Mouse (Mus musculus) midbrain, postnatal 0 days (tissue): Measurements from ENCODE around the gene Rnf150. TPM values are rescaled to one million over a fixed set of nuclear protein-coding genes. Genes with fewer than 3 reads are reported as not detected.
"Not testable (repeated sequence)": the region's sequence is repeated elsewhere in the genome, so short reads cannot be mapped to it uniquely, and the experiment has no call there.

Experiments used
- ATAC-seq: fragments of 200-750 bp; cut with Nextera tagmentation; 2 replicates; pipeline ENCODE4 v1.8.0; 2017; ENCODE audit warnings: moderate number of reproducible peaks, mild to moderate bottlenecking, moderate TSS enrichment, moderate library complexity; ENCODE audit not compliant: low FRiP score
- DNase-seq: peaks from one replicate; pipeline ENCODE4 v3.0.0-alpha.2; 2015; ENCODE audit warnings: low spot score
- H3K27ac ChIP-seq: fragments of 300-500 bp; sonication (generic); 2 replicates; pipeline ENCODE4 v1.5.1; 2014; ENCODE audit warnings: low read depth, mild to moderate bottlenecking, low read length, mixed read lengths
- H3K27me3 ChIP-seq: fragments of 300-500 bp; sonication (generic); 2 replicates; pipeline ENCODE4 v1.6.1; 2014; ENCODE audit warnings: low read length, control low read depth, mixed read lengths; ENCODE audit not compliant: insufficient read depth
- H3K36me3 ChIP-seq: fragments of 300-500 bp; sonication (generic); 2 replicates; pipeline ENCODE4 v1.6.1; 2014; ENCODE audit warnings: low read length, control low read depth, mixed read lengths; ENCODE audit not compliant: insufficient read depth
- H3K4me1 ChIP-seq: fragments of 300-500 bp; sonication (generic); 2 replicates; pipeline ENCODE4 v1.6.1; 2014; ENCODE audit warnings: mild to moderate bottlenecking, control low read depth, antibody characterized with exemption, low read length, mixed read lengths; ENCODE audit not compliant: insufficient read depth
- H3K4me2 ChIP-seq: fragments of 300-500 bp; sonication (generic); 2 replicates; pipeline ENCODE4 v1.6.1; 2014; ENCODE audit warnings: low read depth, mild to moderate bottlenecking, low read length, mixed read lengths; ENCODE audit not compliant: poor library complexity, severe bottlenecking
- H3K4me3 ChIP-seq: fragments of 300-500 bp; sonication (generic); 2 replicates; pipeline ENCODE4 v1.5.1; 2014; ENCODE audit warnings: low read depth, mild to moderate bottlenecking, low read length, moderate library complexity
- H3K9ac ChIP-seq: fragments of 300-500 bp; sonication (generic); replicated peaks from 2 replicates; pipeline ENCODE4 v1.6.1; 2014; ENCODE audit warnings: mild to moderate bottlenecking, low read length, moderate library complexity, mixed read lengths; ENCODE audit not compliant: poor library complexity, severe bottlenecking
- H3K9me3 ChIP-seq: fragments of 300-500 bp; sonication (generic); 2 replicates; pipeline ENCODE4 v1.6.1; 2016; ENCODE audit warnings: low read length, control low read depth
- CTCF ChIP-seq: IDR thresholded peaks from 2 replicates; pipeline ENCODE4 v1.5.1; 2016; ENCODE audit warnings: antibody characterized with exemption, mild to moderate bottlenecking
- WGBS: fragments of 180-500 bp; shearing (Covaris S2); extraction: QIAGEN DNeasy Blood & Tissue Kit; methylation state at CpG from one replicate; pipeline ENCODE4 v1.1.7; 2014; 5-methylcytosine and 5-hydroxymethylcytosine counted together
- polyA plus RNA-seq: library from polyadenylated mRNA; unstranded; fragments of >200 nt; fragmentation: Nextera tagmentation; extraction: Ambion mirVana; gene quantifications from 2 replicates; pipeline ENCODE4 v1.2.1, GENCODE M21; 2015
- total RNA-seq: library from RNA; depleted of rRNA; stranded (reverse); fragments of >200 nt; gene quantifications from 2 replicates; pipeline ENCODE4 v1.2.3, GENCODE M21; 2014

The Rnf150 gene
- total and polyA plus RNA-seq, 2 experiments from 2014 or later: 1.9 to 12.6 TPM

- H3K4me2 ChIP-seq: no peak overlapping the region
- WGBS: 63% methylated on average over 4 of the region's 4 CpGs
- no peak for DNase-seq
These were observed 218.1 kb downstream of the Rnf150 start for GRCm38 (mm10) chr8:83081266-83081665.

GRCm38 (mm10) chr8:83081806-83082205, 218.7 kb downstream of the Rnf150 start:
- not testable (repeated sequence) for ATAC-seq, DNase-seq
- 81% methylated on average over 6 of the region's 8 CpGs for WGBS

More at GRCm38 (mm10) chr8:83081266-83081665, 218.1 kb downstream of the Rnf150 start:
- Histone ChIP-seq H3K27me3 (no peaks in the 10 kb centered on the region), H3K4me1 (no peaks in the 10 kb centered on the region), H3K9ac (no peak overlapping the region), H3K36me3 (no peaks in the 10 kb centered on the region), H3K4me3 (no peak overlapping the region), H3K27ac (no peak overlapping the region), H3K9me3 (no peaks in the 10 kb centered on the region)
- TF ChIP-seq CTCF: no peak
- ATAC-seq: no peak

GRCm38 (mm10) chr8:83082251-83082650, 219.1 kb downstream of the Rnf150 start:
- Histone ChIP-seq H3K4me2 (no peak overlapping the region), H3K36me3 (no peaks in the 10 kb centered on the region), H3K27me3 (no peaks in the 10 kb centered on the region), H3K4me1 (no peaks in the 10 kb centered on the region), H3K4me3 (no peak overlapping the region), H3K27ac (no peak overlapping the region), H3K9me3 (no peaks in the 10 kb centered on the region), H3K9ac (no peak overlapping the region)
- ATAC-seq (no peak), DNase-seq (no peak)
- no peak for TF ChIP-seq CTCF
- WGBS: 74% methylated on average over 7 of the region's 7 CpGs

More at GRCm38 (mm10) chr8:83081806-83082205, 218.7 kb downstream of the Rnf150 start:
- not testable (repeated sequence) for H3K4me2 ChIP-seq, H3K9ac ChIP-seq, H3K27me3 ChIP-seq, H3K9me3 ChIP-seq, H3K4me3 ChIP-seq, H3K36me3 ChIP-seq, H3K27ac ChIP-seq, H3K4me1 ChIP-seq

GRCm38 (mm10) chr8:83083452-83083851, 220.3 kb downstream of the Rnf150 start:
- WGBS: 70% methylated on average over 6 of the region's 6 CpGs
- ATAC-seq: no peak
- H3K27ac ChIP-seq: no peak overlapping the region
- no peak overlapping the region for H3K4me2 ChIP-seq
- no peaks in the 10 kb centered on the region for H3K36me3 ChIP-seq
- H3K9me3 ChIP-seq: no peaks in the 10 kb centered on the region
- H3K4me1 ChIP-seq: no peaks in the 10 kb centered on the region
- DNase-seq: no peak
- no peaks in the 10 kb centered on the region for H3K27me3 ChIP-seq
- H3K9ac ChIP-seq: no peak overlapping the region
- no peak overlapping the region for H3K4me3 ChIP-seq
- TF ChIP-seq CTCF: no peak

GRCm38 (mm10) chr8:83085581-83085980, 222.4 kb downstream of the Rnf150 start:
- Histone ChIP-seq H3K4me1 (no peaks in the 10 kb centered on the region), H3K27me3 (no peaks in the 10 kb centered on the region), H3K9me3 (no peaks in the 10 kb centered on the region), H3K9ac (no peak overlapping the region), H3K27ac (no peak overlapping the region), H3K36me3 (no peaks in the 10 kb centered on the region), H3K4me3 (no peak overlapping the region), H3K4me2 (no peak overlapping the region)
- no peak for ATAC-seq
- WGBS: 74% methylated on average over 3 of the region's 3 CpGs
- no peak for DNase-seq
- TF ChIP-seq CTCF: no peak

GRCm38 (mm10) chr8:83086625-83087024, 223.5 kb downstream of the Rnf150 start:
- no peaks in the 10 kb centered on the region for H3K9me3 ChIP-seq
- H3K4me1 ChIP-seq: no peaks in the 10 kb centered on the region
- H3K36me3 ChIP-seq: no peaks in the 10 kb centered on the region
- H3K9ac ChIP-seq: no peak overlapping the region
- ATAC-seq: no peak
- H3K4me3 ChIP-seq: no peak overlapping the region
- H3K27me3 ChIP-seq: no peaks in the 10 kb centered on the region
- no peak for DNase-seq
- WGBS: 83% methylated on average over 8 of the region's 8 CpGs
- H3K27ac ChIP-seq: no peak overlapping the region
- TF ChIP-seq CTCF: no peak
- no peak overlapping the region for H3K4me2 ChIP-seq
